Comparison of ENCODE assay signal across 21 mouse cellular contexts in genomic region chr3:121407417-121407816, GRCm38 (mm10). TPM values are rescaled to one million over a fixed set of nuclear protein-coding genes. Genes with fewer than 3 reads are reported as not detected.
DNase-seq lines count a peak whose midpoint lies in the region; ATAC-seq and TF ChIP-seq lines count a peak whose summit lies in the region.
"Had no signal": no experiment of that assay in that cellular context is flagged by ENCODE, and none has a peak within 500 bp of the region (broad histone marks: within the 10 kb centered on the region; RNA-seq: fewer than 3 reads in every experiment).

No protein-coding gene starts in this region.

- 49% methylated on average over 9 of the region's 9 CpGs for WGBS in embryonic facial prominence, embryonic 11.5 days
- 66% methylated on average over 9 of the region's 9 CpGs for WGBS in embryonic facial prominence, embryonic 10.5 days
- WGBS in lung, adult 2 months, result 67% methylated on average over 9 of the region's 9 CpGs
- 36% methylated on average over 9 of the region's 9 CpGs for WGBS in embryonic facial prominence, embryonic 15.5 days
- 83% methylated on average over 9 of the region's 9 CpGs for WGBS in hindbrain, embryonic 16.5 days

- no peaks in the 10 kb centered on the region for H3K36me3 ChIP-seq in embryonic facial prominence, embryonic 11.5 days (replicated peaks; ENCODE audit: control insufficient read depth, insufficient read depth, low read depth, low read length)
- H3K36me3 ChIP-seq in embryonic facial prominence, embryonic 10.5 days (replicated peaks), result no peaks in the 10 kb centered on the region
- H3K36me3 ChIP-seq in embryonic facial prominence, embryonic 15.5 days, result no peaks in the 10 kb centered on the region
- H3K36me3 ChIP-seq in hindbrain, embryonic 16.5 days (ENCODE audit: control insufficient read depth, insufficient read depth, low read length), result no peaks in the 10 kb centered on the region
- H3K36me3 ChIP-seq: hindbrain, embryonic 12.5 days; hindbrain, embryonic 15.5 days had no signal

- no peaks in the 10 kb centered on the region for H3K27me3 ChIP-seq in embryonic facial prominence, embryonic 11.5 days (ENCODE audit: control insufficient read depth, insufficient read depth, low read length)
- H3K27me3 ChIP-seq in embryonic facial prominence, embryonic 10.5 days (replicated peaks; ENCODE audit: low read depth, poor library complexity, severe bottlenecking), result no peaks in the 10 kb centered on the region
- no peaks in the 10 kb centered on the region for H3K27me3 ChIP-seq in embryonic facial prominence, embryonic 15.5 days
- H3K27me3 ChIP-seq in hindbrain, embryonic 16.5 days (replicated peaks; ENCODE audit: control insufficient read depth, insufficient read depth, low read length), result no peaks in the 10 kb centered on the region
- H3K27me3 ChIP-seq: hindbrain, embryonic 12.5 days; hindbrain, embryonic 15.5 days; Patski had no signal

- ATAC-seq in embryonic facial prominence, embryonic 11.5 days (replicated peaks; ENCODE audit: insufficient number of reproducible peaks, low FRiP score, low TSS enrichment, low read depth), result no peak
- ATAC-seq in embryonic facial prominence, embryonic 15.5 days (ENCODE audit: insufficient number of reproducible peaks, low FRiP score, low TSS enrichment, low read depth), result no peak
- ATAC-seq in hindbrain, embryonic 16.5 days, result no peak
- ATAC-seq: forebrain, embryonic 14.5 days; forebrain, postnatal 0 days; Patski had no signal

- H3K4me1 ChIP-seq in embryonic facial prominence, embryonic 11.5 days (ENCODE audit: control insufficient read depth, insufficient read depth, low read length), result no peaks in the 10 kb centered on the region
- peaks cover 9% of the 10 kb centered on the region for H3K4me1 ChIP-seq in embryonic facial prominence, embryonic 10.5 days
- H3K4me1 ChIP-seq in lung, adult 2 months (ENCODE audit: control insufficient read depth, insufficient read depth, low read length), result no peaks in the 10 kb centered on the region
- H3K4me1 ChIP-seq in embryonic facial prominence, embryonic 15.5 days, result peaks cover 9% of the 10 kb centered on the region
- no peaks in the 10 kb centered on the region for H3K4me1 ChIP-seq in hindbrain, embryonic 16.5 days (ENCODE audit: control insufficient read depth, insufficient read depth, low read depth, low read length)
- H3K4me1 ChIP-seq: hindbrain, embryonic 12.5 days; hindbrain, embryonic 15.5 days had no signal

- no peak for TF ChIP-seq CTCF in lung, adult 2 months (IDR thresholded peaks at IDR 0.05; ENCODE audit: insufficient read depth, low read length)

- peak; percentile 55 for DNase-seq in embryonic facial prominence, embryonic 11.5 days (ENCODE audit: low spot score)
- no peak for DNase-seq in embryonic facial prominence, embryonic 10.5 days (ENCODE audit: low spot score)
- peak; percentile 28 for DNase-seq in lung, postnatal 10 days
- no peak for DNase-seq in lung, adult 2 months
- no peak for DNase-seq in adrenal gland, adult 18-20 months (ENCODE audit: low spot score in 2 of 2)
- DNase-seq: adrenal gland, adult 2 months; adrenal gland, postnatal 14 days; cerebellum, adult 11 months; cerebellum, adult 2 months; cerebellum, adult 9-11 months; cerebellum, postnatal 25 days; forebrain, postnatal 0 days; gastrocnemius, adult 2 months; gastrocnemius, postnatal 14 days had no signal

- H3K27ac ChIP-seq in embryonic facial prominence, embryonic 11.5 days (replicated peaks; ENCODE audit: low read depth, low read length), result no peak overlapping the region
- no peak overlapping the region for H3K27ac ChIP-seq in embryonic facial prominence, embryonic 10.5 days (replicated peaks)
- peak overlapping the region; percentile 74 for H3K27ac ChIP-seq in embryonic facial prominence, embryonic 15.5 days (replicated peaks)
- no peak overlapping the region for H3K27ac ChIP-seq in hindbrain, embryonic 16.5 days (ENCODE audit: low read depth, low read length)
- H3K27ac ChIP-seq: gastrocnemius, adult 2 months; hindbrain, embryonic 12.5 days; hindbrain, embryonic 15.5 days had no signal

- no peak overlapping the region for H3K4me2 ChIP-seq in embryonic facial prominence, embryonic 11.5 days (ENCODE audit: low read depth, low read length)
- no peak overlapping the region for H3K4me2 ChIP-seq in embryonic facial prominence, embryonic 15.5 days (replicated peaks)
- H3K4me2 ChIP-seq in hindbrain, embryonic 16.5 days (ENCODE audit: low read length), result no peak overlapping the region
- H3K4me2 ChIP-seq: heart, embryonic 11.5 days; hindbrain, embryonic 12.5 days; hindbrain, embryonic 15.5 days had no signal

- H3K9ac ChIP-seq in embryonic facial prominence, embryonic 11.5 days (replicated peaks; ENCODE audit: low read length), result no peak overlapping the region
- no peak overlapping the region for H3K9ac ChIP-seq in embryonic facial prominence, embryonic 15.5 days
- H3K9ac ChIP-seq in hindbrain, embryonic 16.5 days (ENCODE audit: low read depth, low read length), result no peak overlapping the region
- H3K9ac ChIP-seq: forebrain, postnatal 0 days; hindbrain, embryonic 12.5 days; hindbrain, embryonic 15.5 days had no signal

- H3K4me3 ChIP-seq in embryonic facial prominence, embryonic 11.5 days (ENCODE audit: low read depth, low read length), result no peak overlapping the region
- no peak overlapping the region for H3K4me3 ChIP-seq in embryonic facial prominence, embryonic 10.5 days
- H3K4me3 ChIP-seq in lung, adult 2 months (replicated peaks; ENCODE audit: extremely low read depth, low read depth, low read length), result no peak overlapping the region
- no peak overlapping the region for H3K4me3 ChIP-seq in embryonic facial prominence, embryonic 15.5 days (replicated peaks)
- no peak overlapping the region for H3K4me3 ChIP-seq in hindbrain, embryonic 16.5 days (ENCODE audit: low read length)
- H3K4me3 ChIP-seq: gastrocnemius, adult 2 months; hindbrain, embryonic 12.5 days; hindbrain, embryonic 15.5 days had no signal

- no peaks in the 10 kb centered on the region for H3K9me3 ChIP-seq in embryonic facial prominence, embryonic 11.5 days (replicated peaks; ENCODE audit: control insufficient read depth, low read length)
- no peaks in the 10 kb centered on the region for H3K9me3 ChIP-seq in embryonic facial prominence, embryonic 10.5 days
- H3K9me3 ChIP-seq in embryonic facial prominence, embryonic 15.5 days (replicated peaks), result no peaks in the 10 kb centered on the region
- H3K9me3 ChIP-seq in hindbrain, embryonic 16.5 days (ENCODE audit: control insufficient read depth, low read length), result no peaks in the 10 kb centered on the region
- H3K9me3 ChIP-seq: hindbrain, embryonic 12.5 days; hindbrain, embryonic 15.5 days had no signal

- TF ChIP-seq POLR2A in lung, adult 2 months (IDR thresholded peaks at IDR 0.05; ENCODE audit: borderline replicate concordance, extremely low read depth, low read depth, low read length), result no peak

RNA-seq across cellular contexts. Expression of gene Cnn3, which starts 18.9 kb away (rescaled TPM):
- polyA plus RNA-seq in embryonic facial prominence, embryonic 11.5 days (2014; fragmentation: Nextera tagmentation; extraction: Ambion mirVana), result 1,087 and 1,113 TPM in 2 replicates
- 864 and 874 TPM in 2 replicates for polyA plus RNA-seq in embryonic facial prominence, embryonic 10.5 days (2016; fragmentation: Nextera tagmentation; extraction: Ambion mirVana)
- polyA plus RNA-seq in lung, adult 2 months (2012; rRNA removed), result 165 and 170 TPM in 2 replicates
- polyA plus RNA-seq in embryonic facial prominence, embryonic 15.5 days (2015; fragmentation: Nextera tagmentation; extraction: Ambion mirVana), result 844 and 852 TPM in 2 replicates
- 395 and 417 TPM in 2 replicates for polyA plus RNA-seq in hindbrain, embryonic 16.5 days (2015; fragmentation: Nextera tagmentation; extraction: Ambion mirVana)
- 100 to 1,000 TPM; 349 to 353 TPM for total RNA-seq in adrenal gland, adult 18-20 months (2021)

Comparison
In these comparisons a context has a peak if more than half of its experiments do, and no peak if none do; other contexts are left out.
1. DNase-seq: peak in embryonic facial prominence, embryonic 11.5 days (single experiment) and lung, postnatal 10 days (single experiment); none in embryonic facial prominence, embryonic 10.5 days (single experiment), lung, adult 2 months (single experiment) and adrenal gland, adult 18-20 months (0 of 2).